20 mouse cellular contexts compared by ENCODE assay signal in the genomic region with DNA sequence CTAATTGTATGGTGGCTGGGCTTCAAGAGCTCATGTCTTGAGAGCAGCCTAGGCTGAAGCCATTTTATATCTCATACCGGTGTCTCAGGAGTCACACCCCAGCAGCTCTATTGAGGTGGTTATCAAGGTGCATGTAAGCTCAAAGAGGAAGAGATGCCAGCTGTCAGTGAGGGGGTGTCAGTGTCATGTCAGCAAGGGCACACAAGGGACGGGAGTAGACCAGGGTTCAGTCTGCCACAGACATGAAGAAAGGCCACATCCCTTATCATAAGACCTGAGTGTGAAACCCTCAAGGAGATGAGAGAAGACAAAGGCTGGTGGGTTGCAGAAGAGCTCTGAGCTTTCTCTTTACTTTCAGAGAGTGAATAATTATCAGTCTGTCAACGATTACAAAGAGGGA. TPM values are rescaled to one million over a fixed set of nuclear protein-coding genes. Genes with fewer than 3 reads are reported as not detected.
A peak's percentile ranks its signal among the peaks of the same experiment; 100 is the strongest.
DNase-seq lines count a peak whose midpoint lies in the region; ATAC-seq lines count a peak whose summit lies in the region.
"Had no signal": no experiment of that assay in that cellular context is flagged by ENCODE, and none has a peak within 500 bp of the region (broad histone marks: within the 10 kb centered on the region; RNA-seq: fewer than 3 reads in every experiment).

No protein-coding gene starts in this region.

- intact Hi-C loops in gastrocnemius, postnatal 14 days (cut with DNase I; ENCODE audit: low total_unique reads): no loop called here

- DNase-seq in CD4-positive helper T cell, adult 2 months (ENCODE audit: low read depth, low spot score): peak; percentile 82
- DNase-seq in CD8-positive naive resting alpha-beta T cell, adult 2 months (ENCODE audit: low read depth in 2 of 2, low spot score in 2 of 2): peak; percentile 7 to 32
- DNase-seq in thymus, postnatal 0 days (ENCODE audit: low spot score): peak; percentile 65
- DNase-seq in gastrocnemius, postnatal 14 days: no peak
- DNase-seq in adrenal gland, adult (ENCODE audit: inconsistent age in 2 of 2, low spot score in 1 of 2): no peak
- DNase-seq in kidney, postnatal 25 days: no peak
- DNase-seq: adrenal gland, postnatal 10 days; cerebellum, adult 11 months; cerebellum, postnatal 14 days; kidney, adult 11 months; left cerebral cortex, postnatal 4 days; liver had no signal

- peak; percentile 19 for ATAC-seq in megakaryocyte, adult 5-6 weeks (ENCODE audit: poor library complexity, severe bottlenecking)
- no peak for ATAC-seq in megakaryocyte-erythroid progenitor cell, adult 5-6 weeks (replicated peaks; ENCODE audit: low FRiP score, low TSS enrichment, poor library complexity, severe bottlenecking)
- ATAC-seq: forebrain, embryonic 16.5 days; midbrain, embryonic 16.5 days had no signal

RNA-seq across cellular contexts. Expression of gene Srsf7, which starts 33.0 kb away (rescaled TPM):
- 288 and 324 TPM in 2 replicates for total RNA-seq in megakaryocyte, adult 5-6 weeks (2015)
- 271 and 290 TPM in 2 replicates for total RNA-seq in megakaryocyte, adult 5-6 weeks (2017)
- polyA plus RNA-seq in thymus, postnatal 0 days (2015; fragmentation: Nextera tagmentation; extraction: Ambion mirVana): 705 and 759 TPM in 2 replicates
- total RNA-seq in gastrocnemius, postnatal 14 days (2021): 10 to 100 TPM; 25.3 to 34.0 TPM
- total RNA-seq in megakaryocyte-erythroid progenitor cell, adult 5-6 weeks (2014; fragmentation: Nextera tagmentation): 419 and 654 TPM in 2 replicates
- 578 and 655 TPM in 2 replicates for total RNA-seq in megakaryocyte-erythroid progenitor cell, adult 5-6 weeks (2017)

RNA-seq across cellular contexts. Expression of gene Ttc39d, which starts 33.1 kb away (rescaled TPM):
- total RNA-seq in megakaryocyte, adult 5-6 weeks (2015): not detected in 2 replicates
- 0.15 TPM in 1 of 2 replicates, not detected in the other for total RNA-seq in megakaryocyte, adult 5-6 weeks (2017)
- 0.07 and 0.12 TPM in 2 replicates for polyA plus RNA-seq in thymus, postnatal 0 days (2015; fragmentation: Nextera tagmentation; extraction: Ambion mirVana)
- under 1 TPM in 1 of 2 experiments, not detected in 1; 0.16 TPM for total RNA-seq in gastrocnemius, postnatal 14 days (2021)
- not detected in 2 replicates for total RNA-seq in megakaryocyte-erythroid progenitor cell, adult 5-6 weeks (2014; fragmentation: Nextera tagmentation)
- not detected in 2 replicates for total RNA-seq in megakaryocyte-erythroid progenitor cell, adult 5-6 weeks (2017)
- total RNA-seq: adrenal gland, postnatal 10 days; gastrocnemius, adult 18-20 months; heart, postnatal 25 days had no signal
- polyA plus RNA-seq: forebrain, embryonic 16.5 days; liver, embryonic 16.5 days; neural tube, embryonic 11.5 days had no signal

RNA-seq across cellular contexts. Expression of gene Galm, which starts 46.9 kb away (rescaled TPM):
- 6.3 and 8.2 TPM in 2 replicates for total RNA-seq in megakaryocyte, adult 5-6 weeks (2015)
- 3.0 and 5.1 TPM in 2 replicates for total RNA-seq in megakaryocyte, adult 5-6 weeks (2017)
- 7.6 and 8.4 TPM in 2 replicates for polyA plus RNA-seq in thymus, postnatal 0 days (2015; fragmentation: Nextera tagmentation; extraction: Ambion mirVana)
- total RNA-seq in gastrocnemius, postnatal 14 days (2021): 1 to 10 TPM; 1.7 to 2.4 TPM
- total RNA-seq in megakaryocyte-erythroid progenitor cell, adult 5-6 weeks (2014; fragmentation: Nextera tagmentation): 2.3 and 3.9 TPM in 2 replicates
- 3.0 and 4.2 TPM in 2 replicates for total RNA-seq in megakaryocyte-erythroid progenitor cell, adult 5-6 weeks (2017)

RNA-seq across cellular contexts. Expression of gene Gemin6, which starts 50.1 kb away (rescaled TPM):
- 13.7 and 21.6 TPM in 2 replicates for total RNA-seq in megakaryocyte, adult 5-6 weeks (2015)
- total RNA-seq in megakaryocyte, adult 5-6 weeks (2017): 13.4 and 16.2 TPM in 2 replicates
- 41.4 and 50.8 TPM in 2 replicates for polyA plus RNA-seq in thymus, postnatal 0 days (2015; fragmentation: Nextera tagmentation; extraction: Ambion mirVana)
- 1 to 10 TPM; 5.3 to 5.5 TPM for total RNA-seq in gastrocnemius, postnatal 14 days (2021)
- total RNA-seq in megakaryocyte-erythroid progenitor cell, adult 5-6 weeks (2014; fragmentation: Nextera tagmentation): 38.8 and 45.0 TPM in 2 replicates
- total RNA-seq in megakaryocyte-erythroid progenitor cell, adult 5-6 weeks (2017): 40.4 and 46.7 TPM in 2 replicates

Comparison
In these comparisons a context has a peak if more than half of its experiments do, and no peak if none do; other contexts are left out.
1. DNase-seq: peak in CD4-positive helper T cell, adult 2 months (single experiment), CD8-positive naive resting alpha-beta T cell, adult 2 months (2 of 2) and thymus, postnatal 0 days (single experiment); none in gastrocnemius, postnatal 14 days (single experiment), adrenal gland, adult (0 of 2) and kidney, postnatal 25 days (0 of 2).
2. RNA of gene Srsf7, which starts 33.0 kb away (total RNA-seq): 419 to 655 TPM in megakaryocyte-erythroid progenitor cell, adult 5-6 weeks and 271 to 324 TPM in megakaryocyte, adult 5-6 weeks; 25.3 to 34.0 TPM in gastrocnemius, postnatal 14 days; every median in the first group is over 4 times any median in the second.